Mouse (Mus musculus): Measurements from ENCODE around the gene Itga5. TPM values are rescaled to one million over a fixed set of nuclear protein-coding genes. Genes with fewer than 3 reads are reported as not detected.

Gene Itga5
- polyA plus RNA-seq, 1 experiment from 2014 or later = 66.4 TPM

DNA sequence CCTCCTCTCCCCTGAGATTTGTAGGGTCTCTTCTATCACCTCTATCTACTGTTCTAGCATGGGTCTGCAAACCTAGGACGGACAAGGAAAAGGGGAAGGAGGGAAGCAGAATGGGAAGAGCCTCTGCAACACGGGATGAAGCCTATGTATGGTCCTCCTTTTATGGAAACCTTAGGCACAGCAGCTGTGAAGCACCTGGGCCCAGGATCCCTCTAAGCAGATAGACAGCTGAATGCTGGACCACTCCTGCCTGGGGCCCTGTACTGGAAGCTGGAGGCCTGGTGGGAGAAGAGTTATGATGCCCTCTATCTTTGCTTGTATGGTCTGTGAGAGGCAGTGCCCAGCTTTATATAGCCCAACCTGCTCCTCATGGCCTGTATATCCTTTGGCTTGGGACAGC lies 66.0 kb downstream of the Itga5 start:
- peaks cover 54% of the 10 kb centered on the region for H3K4me1 ChIP-seq (ENCODE audit: control insufficient read depth, insufficient read depth, low read length)
- no peak for ATAC-seq (replicated peaks; ENCODE audit: insufficient number of reproducible peaks, low FRiP score, low TSS enrichment)

DNA sequence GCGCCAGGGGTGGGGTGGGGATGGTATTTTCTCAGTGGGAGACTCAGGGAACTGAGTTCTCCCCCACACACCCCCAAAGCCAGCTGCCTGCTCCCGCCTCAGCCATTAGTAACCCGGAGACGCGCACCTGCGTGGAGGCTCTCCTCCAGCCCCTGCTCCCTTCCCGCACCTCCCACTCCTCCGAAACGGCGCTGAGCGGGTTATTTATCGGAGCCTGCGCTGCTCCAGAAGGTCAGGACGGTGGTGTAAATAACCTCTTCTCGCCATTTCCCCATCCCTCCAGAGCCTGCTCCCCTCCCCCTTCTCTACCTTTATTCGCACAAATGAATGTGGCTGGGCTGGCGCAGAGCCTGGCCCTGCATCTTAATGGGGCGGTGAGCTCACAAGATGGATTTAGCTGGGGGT lies 66.5 kb downstream of the Itga5 start:
- Histone ChIP-seq H3K4me2 (peak overlapping the region; percentile 49), H3K36me3 (ENCODE audit: control insufficient read depth, insufficient read depth, low read length) (peaks cover 23% of the 10 kb centered on the region), H3K9me3 (replicated peaks; ENCODE audit: control insufficient read depth, low read length) (no peaks in the 10 kb centered on the region), H3K27ac (ENCODE audit: low read depth, low read length) (peak overlapping the region; percentile 69; the same call in 1 of the 2 replicates), H3K27me3 (ENCODE audit: control insufficient read depth, insufficient read depth, low read length) (no peaks in the 10 kb centered on the region), H3K4me3 (ENCODE audit: low read depth, low read length) (peak overlapping the region; percentile 3; the same call in 1 of the 2 replicates), H3K9ac (ENCODE audit: low read depth, low read length) (peak overlapping the region; percentile 17; the same call in 1 of the 2 replicates), H3K4me1 (ENCODE audit: control insufficient read depth, insufficient read depth, low read length) (peaks cover 56% of the 10 kb centered on the region)
- 14% methylated on average over 18 of the region's 18 CpGs for WGBS (ENCODE audit: insufficient replicate concordance)
- ATAC-seq (replicated peaks; ENCODE audit: insufficient number of reproducible peaks, low FRiP score, low TSS enrichment) = no peak

More for the DNA sequence above, 66.0 kb downstream of the Itga5 start:
- H3K4me2 ChIP-seq = peak overlapping the region; percentile 49
- peaks cover 20% of the 10 kb centered on the region for H3K36me3 ChIP-seq (ENCODE audit: control insufficient read depth, insufficient read depth, low read length)
- no peak overlapping the region; the same call in 1 of the 2 replicates for H3K9ac ChIP-seq (ENCODE audit: low read depth, low read length)
- peak overlapping the region; percentile 3; the same call in 1 of the 2 replicates for H3K4me3 ChIP-seq (ENCODE audit: low read depth, low read length)
- peak overlapping the region; percentile 69; the same call in 1 of the 2 replicates for H3K27ac ChIP-seq (ENCODE audit: low read depth, low read length)
- no peaks in the 10 kb centered on the region for H3K27me3 ChIP-seq (ENCODE audit: control insufficient read depth, insufficient read depth, low read length)
- WGBS (ENCODE audit: insufficient replicate concordance) = 24% methylated on average over 2 of the region's 2 CpGs
- no peaks in the 10 kb centered on the region for H3K9me3 ChIP-seq (replicated peaks; ENCODE audit: control insufficient read depth, low read length)

DNA sequence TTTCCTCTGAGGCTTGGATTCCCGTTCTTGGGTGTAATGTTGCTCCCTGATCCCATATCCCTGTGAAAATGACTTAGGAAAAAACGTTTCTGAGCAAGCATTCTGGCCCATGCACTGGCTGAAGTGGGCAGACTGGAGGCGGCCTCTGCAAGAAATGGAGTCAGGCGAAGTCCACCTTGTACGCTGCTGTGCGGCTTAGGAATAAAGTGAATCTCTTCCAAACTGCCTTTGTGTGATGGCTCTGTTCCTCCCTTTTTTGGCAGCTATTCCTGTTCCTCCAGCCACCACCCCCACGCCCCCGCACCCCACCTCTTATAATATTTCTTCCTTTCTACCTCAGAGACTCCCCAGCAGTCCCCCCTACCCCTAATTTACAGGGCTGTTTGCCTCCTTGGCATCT lies 66.9 kb downstream of the Itga5 start:
- peak overlapping the region; percentile 49 for H3K4me2 ChIP-seq
- 54% methylated on average over 8 of the region's 8 CpGs for WGBS (ENCODE audit: insufficient replicate concordance)
- peak overlapping the region; percentile 17; the same call in 1 of the 2 replicates for H3K9ac ChIP-seq (ENCODE audit: low read depth, low read length)
- H3K4me3 ChIP-seq (ENCODE audit: low read depth, low read length) = peak overlapping the region; percentile 3; the same call in 1 of the 2 replicates
- 0 out of 2 replicates have a peak overlapping the region, but pooled peaks have one; percentile 35 for H3K27ac ChIP-seq (ENCODE audit: low read depth, low read length)
- peaks cover 56% of the 10 kb centered on the region for H3K4me1 ChIP-seq (ENCODE audit: control insufficient read depth, insufficient read depth, low read length)
- H3K9me3 ChIP-seq (replicated peaks; ENCODE audit: control insufficient read depth, low read length) = no peaks in the 10 kb centered on the region
- peaks cover 23% of the 10 kb centered on the region for H3K36me3 ChIP-seq (ENCODE audit: control insufficient read depth, insufficient read depth, low read length)
- no peaks in the 10 kb centered on the region for H3K27me3 ChIP-seq (ENCODE audit: control insufficient read depth, insufficient read depth, low read length)
- no peak for ATAC-seq (replicated peaks; ENCODE audit: insufficient number of reproducible peaks, low FRiP score, low TSS enrichment)

DNA sequence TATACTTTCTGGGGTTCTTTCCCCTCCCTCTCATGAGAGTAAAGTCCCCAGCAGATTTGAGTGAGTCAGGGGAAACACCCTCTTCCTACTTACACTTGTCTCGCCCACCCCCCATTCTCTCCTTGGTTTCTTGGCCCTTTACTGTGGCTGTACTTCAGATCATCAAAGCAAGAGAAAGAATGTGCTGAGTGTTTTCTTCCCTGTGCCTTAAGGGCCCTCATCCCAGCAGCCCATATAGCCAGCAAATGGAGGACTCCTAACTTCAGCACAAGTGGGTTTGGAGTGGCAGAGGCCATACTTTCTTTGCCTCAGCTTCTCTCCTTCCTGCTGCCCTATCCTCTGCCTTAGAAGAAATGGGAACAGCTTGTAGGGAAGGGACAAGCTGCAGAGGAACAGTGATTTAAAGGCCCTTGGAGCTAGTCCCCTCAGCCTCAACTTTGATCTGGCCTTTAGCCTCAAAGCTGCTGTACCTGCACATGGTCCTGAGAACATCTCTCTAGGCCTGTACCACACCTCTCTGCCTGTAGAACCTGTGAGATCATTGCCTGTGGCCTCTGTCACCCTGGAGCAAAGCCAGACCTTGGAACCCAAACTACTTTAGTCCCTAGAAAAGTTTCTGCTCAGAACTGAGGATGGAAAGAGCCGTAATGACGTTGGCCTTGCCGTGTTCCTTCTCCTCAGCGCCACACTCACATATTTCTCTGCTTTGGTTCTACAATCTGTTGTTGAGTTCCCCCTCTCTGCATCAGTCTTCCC lies 67.5 kb downstream of the Itga5 start:
- ATAC-seq (replicated peaks; ENCODE audit: insufficient number of reproducible peaks, low FRiP score, low TSS enrichment) = no peak
- Histone ChIP-seq H3K4me1 (ENCODE audit: control insufficient read depth, insufficient read depth, low read length) (peaks cover 50% of the 10 kb centered on the region), H3K27me3 (ENCODE audit: control insufficient read depth, insufficient read depth, low read length) (no peaks in the 10 kb centered on the region), H3K4me3 (ENCODE audit: low read depth, low read length) (no peak overlapping the region), H3K9ac (ENCODE audit: low read depth, low read length) (no peak overlapping the region), H3K4me2 (no peak overlapping the region), H3K9me3 (replicated peaks; ENCODE audit: control insufficient read depth, low read length) (no peaks in the 10 kb centered on the region), H3K36me3 (ENCODE audit: control insufficient read depth, insufficient read depth, low read length) (peaks cover 23% of the 10 kb centered on the region), H3K27ac (ENCODE audit: low read depth, low read length) (0 out of 2 replicates have a peak overlapping the region, but pooled peaks have one; percentile 35)
- 69% methylated on average over 5 of the region's 5 CpGs for WGBS (ENCODE audit: insufficient replicate concordance)

DNA sequence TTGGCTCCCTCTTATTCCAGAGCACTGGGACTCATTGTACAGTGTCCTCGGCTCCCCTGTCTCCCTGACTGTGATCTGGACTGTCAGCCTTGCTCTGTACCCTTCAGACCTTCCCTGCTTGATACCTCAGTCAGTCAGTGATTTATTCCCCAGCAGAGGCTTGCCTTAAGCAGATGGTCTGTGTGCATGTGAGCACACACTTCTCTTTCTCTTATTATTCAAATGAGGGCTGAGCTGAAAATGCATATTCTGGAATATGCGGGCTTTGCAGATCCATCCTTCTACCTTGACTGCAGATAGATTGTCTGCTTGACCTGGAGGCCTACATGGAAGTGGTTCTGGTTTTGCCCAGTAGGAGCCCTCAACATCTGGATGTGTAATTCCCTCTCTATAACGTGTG lies 68.5 kb downstream of the Itga5 start:
- Histone ChIP-seq H3K4me2 (no peak overlapping the region), H3K9ac (ENCODE audit: low read depth, low read length) (0 out of 2 replicates have a peak overlapping the region, but pooled peaks have one; percentile 34), H3K36me3 (ENCODE audit: control insufficient read depth, insufficient read depth, low read length) (peaks cover 29% of the 10 kb centered on the region), H3K27ac (ENCODE audit: low read depth, low read length) (no peak overlapping the region), H3K27me3 (ENCODE audit: control insufficient read depth, insufficient read depth, low read length) (no peaks in the 10 kb centered on the region), H3K9me3 (replicated peaks; ENCODE audit: control insufficient read depth, low read length) (no peaks in the 10 kb centered on the region), H3K4me3 (ENCODE audit: low read depth, low read length) (no peak overlapping the region), H3K4me1 (ENCODE audit: control insufficient read depth, insufficient read depth, low read length) (peaks cover 40% of the 10 kb centered on the region)
- WGBS (ENCODE audit: insufficient replicate concordance) = 81% methylated on average over 3 of the region's 3 CpGs
- no peak for ATAC-seq (replicated peaks; ENCODE audit: insufficient number of reproducible peaks, low FRiP score, low TSS enrichment)

DNA sequence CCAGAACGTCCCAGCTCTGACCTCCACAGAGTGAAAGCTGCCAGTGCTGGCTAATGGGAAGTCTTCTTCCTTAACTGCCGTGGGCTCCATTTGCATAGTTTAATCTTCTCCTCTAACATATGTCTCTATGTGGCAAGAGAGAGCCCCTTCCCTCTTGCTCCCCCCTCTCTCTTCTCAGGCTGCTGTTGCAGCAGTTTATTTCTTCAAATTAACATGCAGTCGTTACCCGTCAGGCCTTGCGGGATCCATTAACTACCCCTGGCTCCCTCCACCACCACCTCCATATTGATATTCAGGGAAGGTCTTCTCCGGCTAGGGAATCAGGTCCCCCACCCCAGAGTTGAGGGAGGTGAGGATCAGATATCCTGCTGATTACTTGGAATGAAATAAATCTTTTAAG lies 69.2 kb downstream of the Itga5 start:
- peaks cover 34% of the 10 kb centered on the region for H3K36me3 ChIP-seq (ENCODE audit: control insufficient read depth, insufficient read depth, low read length)
- WGBS (ENCODE audit: insufficient replicate concordance) = 73% methylated on average over 6 of the region's 6 CpGs

DNA sequence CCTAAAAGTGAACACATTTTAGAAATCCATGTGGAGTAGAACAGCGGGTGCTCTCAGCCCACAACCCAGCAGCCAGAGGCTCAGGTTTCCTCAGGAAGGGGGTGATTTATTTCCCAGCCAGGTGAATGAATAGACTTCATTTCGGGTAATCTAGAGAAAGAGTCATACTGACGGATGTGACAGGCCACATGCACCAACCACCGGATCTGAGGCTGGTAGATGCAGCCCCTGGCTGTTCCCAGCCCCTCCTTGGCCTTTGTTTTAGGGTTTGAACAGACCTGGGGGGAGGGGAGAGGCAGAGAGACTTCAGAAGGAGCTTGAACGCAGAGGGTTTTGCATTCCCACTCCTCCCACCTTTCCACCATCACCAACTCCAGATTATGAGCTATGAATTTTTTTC lies 70.7 kb downstream of the Itga5 start:
- H3K27me3 ChIP-seq (ENCODE audit: control insufficient read depth, insufficient read depth, low read length) = no peaks in the 10 kb centered on the region
- 34% methylated on average over 5 of the region's 5 CpGs for WGBS (ENCODE audit: insufficient replicate concordance)
- H3K4me1 ChIP-seq (ENCODE audit: control insufficient read depth, insufficient read depth, low read length) = peaks cover 19% of the 10 kb centered on the region
- no peaks in the 10 kb centered on the region for H3K9me3 ChIP-seq (replicated peaks; ENCODE audit: control insufficient read depth, low read length)
- 0 out of 2 replicates have a peak overlapping the region, but pooled peaks have one; percentile 39 for H3K9ac ChIP-seq (ENCODE audit: low read depth, low read length)
- peaks cover 42% of the 10 kb centered on the region for H3K36me3 ChIP-seq (ENCODE audit: control insufficient read depth, insufficient read depth, low read length)
- 0 out of 2 replicates have a peak overlapping the region, but pooled peaks have one; percentile 35 for H3K27ac ChIP-seq (ENCODE audit: low read depth, low read length)
- H3K4me2 ChIP-seq = no peak overlapping the region
- H3K4me3 ChIP-seq (ENCODE audit: low read depth, low read length) = no peak overlapping the region
- no peak for ATAC-seq (replicated peaks; ENCODE audit: insufficient number of reproducible peaks, low FRiP score, low TSS enrichment)

More for the DNA sequence above, 69.2 kb downstream of the Itga5 start:
- Histone ChIP-seq H3K4me1 (ENCODE audit: control insufficient read depth, insufficient read depth, low read length) (peaks cover 33% of the 10 kb centered on the region), H3K27me3 (ENCODE audit: control insufficient read depth, insufficient read depth, low read length) (no peaks in the 10 kb centered on the region), H3K9me3 (replicated peaks; ENCODE audit: control insufficient read depth, low read length) (no peaks in the 10 kb centered on the region), H3K9ac (ENCODE audit: low read depth, low read length) (no peak overlapping the region), H3K4me3 (ENCODE audit: low read depth, low read length) (no peak overlapping the region), H3K4me2 (no peak overlapping the region), H3K27ac (ENCODE audit: low read depth, low read length) (no peak overlapping the region)
- no peak for ATAC-seq (replicated peaks; ENCODE audit: insufficient number of reproducible peaks, low FRiP score, low TSS enrichment)

DNA sequence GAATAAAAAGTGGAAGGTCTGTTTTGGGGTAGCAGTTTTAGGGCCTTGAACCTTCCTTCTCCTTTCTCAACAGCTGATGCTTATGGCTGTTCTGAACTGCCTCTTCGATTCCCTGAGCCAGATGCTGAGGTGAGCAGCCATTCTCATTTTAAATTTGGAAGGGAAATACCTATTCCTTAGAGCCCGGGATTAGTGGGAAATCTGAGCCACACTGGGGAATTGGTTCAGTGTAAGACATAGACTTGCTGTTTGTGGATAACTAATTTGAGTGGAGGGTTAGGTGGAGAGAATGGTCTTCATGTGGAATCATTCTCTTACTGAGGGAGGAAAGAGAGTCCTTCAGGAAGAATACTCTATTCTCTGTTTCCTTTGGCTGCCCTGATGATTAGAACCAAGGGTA lies 71.9 kb downstream of the Itga5 start:
- Histone ChIP-seq H3K27ac (ENCODE audit: low read depth, low read length) (no peak overlapping the region), H3K27me3 (ENCODE audit: control insufficient read depth, insufficient read depth, low read length) (no peaks in the 10 kb centered on the region), H3K4me1 (ENCODE audit: control insufficient read depth, insufficient read depth, low read length) (peaks cover 10% of the 10 kb centered on the region), H3K9ac (ENCODE audit: low read depth, low read length) (no peak overlapping the region), H3K36me3 (ENCODE audit: control insufficient read depth, insufficient read depth, low read length) (peaks cover 42% of the 10 kb centered on the region), H3K9me3 (replicated peaks; ENCODE audit: control insufficient read depth, low read length) (no peaks in the 10 kb centered on the region), H3K4me3 (ENCODE audit: low read depth, low read length) (no peak overlapping the region), H3K4me2 (no peak overlapping the region)
- WGBS (ENCODE audit: insufficient replicate concordance) = 87% methylated on average over 2 of the region's 2 CpGs
- no peak for ATAC-seq (replicated peaks; ENCODE audit: insufficient number of reproducible peaks, low FRiP score, low TSS enrichment)
